Mouse (Mus musculus): ENCODE results near the gene Ric8b.

Gene Ric8b

GRCm38 (mm10) chr10:85007861-85008840 lies 90.7 kb downstream of the Ric8b start:
- no peak for DNase-seq (ENCODE audit: low spot score)

GRCm38 (mm10) chr10:85011066-85011465 lies 93.7 kb downstream of the Ric8b start:
- no peak for DNase-seq (ENCODE audit: low spot score)

- peak; percentile 18 for DNase-seq (ENCODE audit: low spot score)
Observed at GRCm38 (mm10) chr10:85013464-85013863, 96.0 kb downstream of the Ric8b start.

- DNase-seq (ENCODE audit: low spot score): no peak
Observed at GRCm38 (mm10) chr10:85013924-85014428, 96.6 kb downstream of the Ric8b start.

GRCm38 (mm10) chr10:85014456-85014976 lies 97.1 kb downstream of the Ric8b start:
- no peak for DNase-seq (ENCODE audit: low spot score)

GRCm38 (mm10) chr10:85022647-85023312 lies 105.4 kb downstream of the Ric8b start:
- no peak for DNase-seq (ENCODE audit: low spot score)

GRCm38 (mm10) chr10:85023313-85023666 lies 105.9 kb downstream of the Ric8b start:
- no peak for DNase-seq (ENCODE audit: low spot score)

- no peak for DNase-seq (ENCODE audit: low spot score)
Observed at GRCm38 (mm10) chr10:85025799-85026424, 108.5 kb downstream of the Ric8b start.

GRCm38 (mm10) chr10:85027619-85028175 lies 110.3 kb downstream of the Ric8b start:
- DNase-seq (ENCODE audit: low spot score): no peak

GRCm38 (mm10) chr10:85035131-85035725 lies 117.8 kb downstream of the Ric8b start:
- DNase-seq (ENCODE audit: low spot score): no peak

GRCm38 (mm10) chr10:85038147-85038546 lies 120.7 kb downstream of the Ric8b start:
- no peak for DNase-seq (ENCODE audit: low spot score)

- no peak for DNase-seq (ENCODE audit: low spot score)
Observed at GRCm38 (mm10) chr10:85038852-85039251, 121.4 kb downstream of the Ric8b start.

GRCm38 (mm10) chr10:85044191-85044711 lies 126.8 kb downstream of the Ric8b start:
- no peak for DNase-seq (ENCODE audit: low spot score)

GRCm38 (mm10) chr10:85044732-85045720 lies 127.6 kb downstream of the Ric8b start:
- DNase-seq (ENCODE audit: low spot score): peak; percentile 18

GRCm38 (mm10) chr10:85046585-85046984 lies 129.2 kb downstream of the Ric8b start:
- DNase-seq (ENCODE audit: low spot score): peak; percentile 34

- no peak for DNase-seq (ENCODE audit: low spot score)
Observed at GRCm38 (mm10) chr10:85048008-85048407, 130.6 kb downstream of the Ric8b start.

GRCm38 (mm10) chr10:85050668-85051208 lies 133.3 kb downstream of the Ric8b start:
- DNase-seq (ENCODE audit: low spot score): no peak

- DNase-seq (ENCODE audit: low spot score): no peak
Observed at GRCm38 (mm10) chr10:85052451-85052850, 135.0 kb downstream of the Ric8b start.

- no peak for DNase-seq (ENCODE audit: low spot score)
Observed at GRCm38 (mm10) chr10:85054876-85055275, 137.5 kb downstream of the Ric8b start.

All from T-cell, adult 2 months (primary cell).